Mouse (Mus musculus) intestine, embryonic 16.5 days (tissue): ENCODE measurements around the gene Zfp341. TPM values are rescaled to one million over a fixed set of nuclear protein-coding genes. Genes with fewer than 3 reads are reported as not detected.

Experiments
- ATAC-seq: fragments of 200-750 bp; cut with Nextera tagmentation; 2 replicates; pipeline ENCODE4 v1.8.0; 2017; ENCODE audit warnings: moderate TSS enrichment, moderate library complexity
- H3K27ac ChIP-seq: fragments of 300-500 bp; sonication (generic); 2 replicates; pipeline ENCODE4 v1.5.1; 2014; ENCODE audit warnings: mild to moderate bottlenecking, low read length
- H3K27me3 ChIP-seq: fragments of 300-500 bp; sonication (generic); replicated peaks from 2 replicates; pipeline ENCODE4 v1.6.1; 2014; ENCODE audit warnings: low read length, control low read depth, mixed read lengths; ENCODE audit not compliant: control insufficient read depth, insufficient read depth
- H3K36me3 ChIP-seq: fragments of 300-500 bp; sonication (generic); 2 replicates; pipeline ENCODE4 v1.6.1; 2014; ENCODE audit warnings: low read length, control low read depth; ENCODE audit not compliant: control insufficient read depth, insufficient read depth
- H3K4me1 ChIP-seq: fragments of 300-500 bp; sonication (generic); 2 replicates; pipeline ENCODE4 v1.6.1; 2014; ENCODE audit warnings: low read length, control low read depth, mixed read lengths; ENCODE audit not compliant: control insufficient read depth, insufficient read depth
- H3K4me2 ChIP-seq: fragments of 300-500 bp; sonication (generic); 2 replicates; pipeline ENCODE4 v1.6.1; 2014; ENCODE audit warnings: low read depth, low read length, control low read depth
- H3K4me3 ChIP-seq: fragments of 300-500 bp; sonication (generic); 2 replicates; pipeline ENCODE4 v1.5.1; 2014; ENCODE audit warnings: mild to moderate bottlenecking, low read length
- H3K9ac ChIP-seq: fragments of 300-500 bp; sonication (generic); 2 replicates; pipeline ENCODE4 v1.6.1; 2014; ENCODE audit warnings: low read depth, low read length
- H3K9me3 ChIP-seq: fragments of 300-500 bp; sonication (generic); 2 replicates; pipeline ENCODE4 v1.6.1; 2016; ENCODE audit warnings: low read length, control low read depth; ENCODE audit not compliant: control insufficient read depth
- WGBS: fragments of 180-500 bp; shearing (Covaris S2); extraction: QIAGEN DNeasy Blood & Tissue Kit; methylation state at CpG from one replicate; pipeline ENCODE4 v1.1.7; 2014; 5-methylcytosine and 5-hydroxymethylcytosine counted together
- polyA plus RNA-seq: library from polyadenylated mRNA; unstranded; fragments of >200 nt; fragmentation: Nextera tagmentation; extraction: Ambion mirVana; gene quantifications from 2 replicates; pipeline ENCODE4 v1.2.1, GENCODE M21; 2015

Zfp341 gene
- polyA plus RNA-seq, 1 experiment from 2014 or later, result 0.55 TPM

DNA sequence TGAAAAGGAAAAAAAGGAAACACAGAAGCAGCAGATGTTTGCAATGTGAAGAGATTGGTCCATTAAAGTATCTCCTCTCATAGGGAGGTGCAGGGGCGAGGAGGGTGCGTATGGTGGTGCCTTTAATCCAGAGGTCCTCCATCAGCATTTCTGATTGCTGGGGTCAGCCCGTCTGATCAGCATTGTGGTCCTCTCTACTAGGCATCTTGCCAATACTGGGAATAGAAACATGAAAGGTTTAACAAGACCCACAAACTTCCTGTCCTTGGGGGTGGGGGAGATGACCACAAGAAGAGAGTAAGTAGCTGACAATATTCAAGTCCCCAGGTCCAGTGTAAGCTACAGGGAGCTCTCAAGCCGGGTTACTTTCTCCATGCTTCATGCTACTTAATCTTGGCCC is 42.4 kb upstream of the Zfp341 start:
- peak overlapping the region; percentile 64 for H3K27ac ChIP-seq
- no peak for ATAC-seq
- peak overlapping the region; percentile 75; the same call in 1 of the 2 replicates for H3K4me2 ChIP-seq

GRCm38 (mm10) chr2:154571266-154571665 is 41.8 kb upstream of the Zfp341 start:
- Histone ChIP-seq H3K4me3 (no peak overlapping the region), H3K9ac (no peak overlapping the region), H3K36me3 (no peaks in the 10 kb centered on the region), H3K9me3 (no peaks in the 10 kb centered on the region), H3K27ac (peak overlapping the region; percentile 19; the same call in 1 of the 2 replicates), H3K4me1 (peaks cover 29% of the 10 kb centered on the region), H3K27me3 (no peaks in the 10 kb centered on the region), H3K4me2 (no peak overlapping the region)
- 80% methylated on average over 4 of the region's 4 CpGs for WGBS
- ATAC-seq, result no peak

More for the DNA sequence above, 42.4 kb upstream of the Zfp341 start:
- H3K4me1 ChIP-seq, result peaks cover 29% of the 10 kb centered on the region
- no peak overlapping the region for H3K9ac ChIP-seq
- H3K36me3 ChIP-seq, result no peaks in the 10 kb centered on the region
- H3K4me3 ChIP-seq, result peak overlapping the region; percentile 77; the same call in 1 of the 2 replicates
- 57% methylated on average over 4 of the region's 4 CpGs for WGBS
- H3K27me3 ChIP-seq, result no peaks in the 10 kb centered on the region
- no peaks in the 10 kb centered on the region for H3K9me3 ChIP-seq

GRCm38 (mm10) chr2:154571976-154572375 is 41.1 kb upstream of the Zfp341 start:
- H3K4me1 ChIP-seq, result peaks cover 26% of the 10 kb centered on the region
- H3K27me3 ChIP-seq, result no peaks in the 10 kb centered on the region
- WGBS, result 53% methylated on average over 8 of the region's 8 CpGs
- no peak overlapping the region for H3K4me2 ChIP-seq
- no peak for ATAC-seq
- H3K36me3 ChIP-seq, result no peaks in the 10 kb centered on the region
- no peak overlapping the region for H3K27ac ChIP-seq
- H3K9me3 ChIP-seq, result no peaks in the 10 kb centered on the region
- no peak overlapping the region for H3K9ac ChIP-seq
- no peak overlapping the region for H3K4me3 ChIP-seq

DNA sequence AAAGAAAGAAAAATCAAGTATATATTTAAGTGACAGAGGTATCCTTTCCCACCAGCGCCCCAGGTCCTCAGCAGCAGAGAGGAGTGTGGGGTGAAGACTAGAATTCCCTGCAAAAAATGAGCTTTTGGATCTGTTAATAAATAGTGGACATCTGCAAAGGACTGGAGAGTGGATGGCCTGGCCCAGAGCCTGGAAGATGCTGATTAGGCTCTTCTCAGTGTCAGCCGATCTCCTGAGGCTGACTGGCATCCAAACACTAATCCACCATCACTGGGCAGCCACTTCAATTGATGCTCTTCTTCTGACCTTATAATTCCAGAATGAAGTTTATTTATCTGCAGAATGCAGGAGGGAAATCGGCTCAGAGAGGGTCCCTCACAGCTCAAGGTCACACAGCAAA is 40.1 kb upstream of the Zfp341 start:
- H3K9me3 ChIP-seq, result no peaks in the 10 kb centered on the region
- whole genome bisulfite sequencing, result 74% methylated on average over 3 of the region's 3 CpGs
- no peaks in the 10 kb centered on the region for H3K27me3 ChIP-seq
- H3K36me3 ChIP-seq, result no peaks in the 10 kb centered on the region
- no peak overlapping the region for H3K27ac ChIP-seq
- H3K4me1 ChIP-seq, result peaks cover 20% of the 10 kb centered on the region
- no peak overlapping the region for H3K4me3 ChIP-seq
- no peak for ATAC-seq
- H3K9ac ChIP-seq, result no peak overlapping the region
- no peak overlapping the region for H3K4me2 ChIP-seq

GRCm38 (mm10) chr2:154574271-154574670 is 38.8 kb upstream of the Zfp341 start:
- H3K4me3 ChIP-seq, result no peak overlapping the region
- no peaks in the 10 kb centered on the region for H3K36me3 ChIP-seq
- H3K4me1 ChIP-seq, result peaks cover 11% of the 10 kb centered on the region
- 70% methylated on average over 7 of the region's 7 CpGs for WGBS
- no peaks in the 10 kb centered on the region for H3K27me3 ChIP-seq
- H3K4me2 ChIP-seq, result no peak overlapping the region
- H3K9ac ChIP-seq, result no peak overlapping the region
- H3K9me3 ChIP-seq, result no peaks in the 10 kb centered on the region
- no peak overlapping the region for H3K27ac ChIP-seq
- no peak for ATAC-seq

- H3K4me3 ChIP-seq, result no peak overlapping the region
- H3K27ac ChIP-seq, result no peak overlapping the region
- H3K27me3 ChIP-seq, result no peaks in the 10 kb centered on the region
- no peak overlapping the region for H3K4me2 ChIP-seq
- H3K36me3 ChIP-seq, result no peaks in the 10 kb centered on the region
- ATAC-seq, result no peak
- 65% methylated on average over 12 of the region's 12 CpGs for WGBS
- H3K9ac ChIP-seq, result no peak overlapping the region
- H3K9me3 ChIP-seq, result no peaks in the 10 kb centered on the region
- peaks cover 3% of the 10 kb centered on the region; the same call in 1 of the 2 replicates for H3K4me1 ChIP-seq
Measured at GRCm38 (mm10) chr2:154576876-154577743, 36.0 kb upstream of the Zfp341 start.

GRCm38 (mm10) chr2:154577744-154578067 is 35.4 kb upstream of the Zfp341 start:
- Histone ChIP-seq H3K4me1 (0 out of 2 replicates have a peak, but pooled peaks cover 3% of the 10 kb centered on the region), H3K27ac (no peak overlapping the region), H3K36me3 (no peaks in the 10 kb centered on the region), H3K9me3 (no peaks in the 10 kb centered on the region), H3K9ac (no peak overlapping the region), H3K27me3 (no peaks in the 10 kb centered on the region), H3K4me3 (no peak overlapping the region), H3K4me2 (no peak overlapping the region)
- 85% methylated on average over 6 of the region's 6 CpGs for WGBS
- ATAC-seq, result no peak

- no peaks in the 10 kb centered on the region for H3K27me3 ChIP-seq
- H3K4me2 ChIP-seq, result no peak overlapping the region
- 0 out of 2 replicates have a peak, but pooled peaks cover 3% of the 10 kb centered on the region for H3K4me1 ChIP-seq
- 61% methylated on average over 8 of the region's 8 CpGs for WGBS
- H3K9me3 ChIP-seq, result no peaks in the 10 kb centered on the region
- no peak overlapping the region for H3K9ac ChIP-seq
- H3K36me3 ChIP-seq, result no peaks in the 10 kb centered on the region
- ATAC-seq, result no peak
- no peak overlapping the region for H3K4me3 ChIP-seq
- no peak overlapping the region for H3K27ac ChIP-seq
Measured at GRCm38 (mm10) chr2:154580586-154580985, 32.5 kb upstream of the Zfp341 start.

DNA sequence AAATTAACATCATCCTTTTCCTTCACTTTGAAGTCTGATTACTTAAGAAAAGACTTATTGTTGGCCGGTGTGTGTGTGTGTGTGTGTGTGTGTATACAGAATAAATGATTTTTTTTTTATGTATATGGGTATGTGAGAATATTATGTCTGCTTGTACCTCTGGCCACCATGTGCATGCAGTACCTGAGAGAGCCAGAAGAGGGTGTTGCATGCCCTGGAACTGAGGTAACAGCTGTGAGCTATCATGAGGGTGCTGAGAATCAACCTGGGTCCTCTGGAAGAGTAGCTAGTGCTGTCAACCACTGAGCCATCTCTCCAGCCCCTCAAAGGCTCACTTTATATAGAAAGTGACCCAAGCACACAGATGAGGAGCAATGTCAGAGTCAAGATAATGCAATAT is 31.7 kb upstream of the Zfp341 start:
- ATAC-seq, result no peak
- Histone ChIP-seq H3K27me3 (no peaks in the 10 kb centered on the region), H3K4me2 (no peak overlapping the region), H3K9me3 (no peaks in the 10 kb centered on the region), H3K9ac (no peak overlapping the region), H3K4me1 (0 out of 2 replicates have a peak, but pooled peaks cover 3% of the 10 kb centered on the region), H3K27ac (no peak overlapping the region), H3K36me3 (no peaks in the 10 kb centered on the region), H3K4me3 (no peak overlapping the region)
- WGBS, result 87% methylated on average over 1 of the region's 1 CpGs
